Mouse (Mus musculus) bone marrow, adult 2 months (tissue): ENCODE measurements around the gene Clpsl2.

Experiments
- CTCF ChIP-seq: fragments of 200-500 bp; IDR thresholded peaks from 2 replicates; pipeline ENCODE4 v1.5.1; 2011; ENCODE audit warnings: low read length, control low read depth; ENCODE audit not compliant: control insufficient read depth, insufficient read depth
- POLR2A ChIP-seq: fragments of 200-500 bp; IDR thresholded peaks from 2 replicates; pipeline ENCODE4 v1.6.1; 2011; ENCODE audit warnings: low read depth, mild to moderate bottlenecking, control low read depth, low read length, borderline replicate concordance; ENCODE audit not compliant: control insufficient read depth

DNA sequence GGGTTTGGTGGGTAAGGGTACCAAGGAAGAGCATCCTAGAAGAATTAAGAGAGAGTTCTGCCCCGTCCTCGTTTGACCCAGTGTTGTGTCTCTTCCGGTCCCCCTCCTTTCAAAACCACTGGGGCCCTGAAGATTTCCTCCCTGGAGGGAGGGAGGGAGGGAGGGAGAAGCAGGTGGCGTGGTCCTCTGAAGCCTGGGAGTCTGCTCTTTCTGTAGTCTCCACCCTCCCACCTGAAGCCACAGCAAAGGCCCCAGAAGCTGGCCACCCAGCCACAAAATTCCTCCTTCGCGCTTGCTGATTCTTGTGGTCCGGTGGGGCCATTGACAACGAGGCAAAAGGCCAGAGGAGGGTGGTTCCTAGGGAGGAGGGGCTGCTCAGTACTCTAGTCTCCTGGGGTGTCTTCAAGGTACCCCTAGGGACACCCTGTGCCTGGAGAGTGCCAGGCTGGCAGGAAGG lies 30.6 kb upstream of the Clpsl2 start:
- TF ChIP-seq CTCF (no peak), POLR2A (no peak)
